Mouse (Mus musculus) liver, embryonic 14.5 days (tissue): Measurements from ENCODE around the gene Crygd. TPM values are rescaled to one million over a fixed set of nuclear protein-coding genes. Genes with fewer than 3 reads are reported as not detected.

Source experiments
- ATAC-seq: fragments of 200-750 bp; cut with Nextera tagmentation; 2 replicates; pipeline ENCODE4 v1.8.0; 2017; ENCODE audit warnings: moderate number of reproducible peaks, mild to moderate bottlenecking, moderate library complexity; ENCODE audit not compliant: insufficient read depth
- DNase-seq, 3 experiments: peaks; one replicate each; pipeline ENCODE4 v3.0.0-alpha.2; 2012 to 2013; ENCODE audit warnings: low read depth in 3 of 3, low spot score in 3 of 3
- H3K27ac ChIP-seq: fragments of 300-500 bp; sonication (generic); 2 replicates; pipeline ENCODE4 v1.5.1; 2014; ENCODE audit warnings: moderate library complexity, mild to moderate bottlenecking, control low read depth, inconsistent platforms
- H3K27me3 ChIP-seq: fragments of 300-500 bp; sonication (generic); 2 replicates; pipeline ENCODE4 v1.6.1; 2014; ENCODE audit warnings: mild to moderate bottlenecking, low read length, moderate library complexity; ENCODE audit not compliant: control insufficient read depth, insufficient read depth
- H3K36me3 ChIP-seq: fragments of 300-500 bp; sonication (generic); replicated peaks from 2 replicates; pipeline ENCODE4 v1.6.1; 2014; ENCODE audit warnings: low read depth; ENCODE audit not compliant: control insufficient read depth, insufficient read depth
- H3K4me1 ChIP-seq, 2 experiments: fragments of 200-500 bp in 1 of 2; fragments of 300-500 bp in 1 of 2; sonication (generic) in 1 of 2; replicated peaks; 2 replicates each; pipeline ENCODE4 v1.6.1; 2012 to 2014; ENCODE audit warnings: antibody characterized with exemption in 1 of 2, inconsistent platforms in 1 of 2, low read length in 1 of 2; ENCODE audit not compliant: control insufficient read depth in 2 of 2, insufficient read depth in 2 of 2
- H3K4me2 ChIP-seq: fragments of 300-500 bp; sonication (generic); 2 replicates; pipeline ENCODE4 v1.6.1; 2014; ENCODE audit warnings: low read depth, mild to moderate bottlenecking, control low read depth, moderate library complexity
- H3K4me3 ChIP-seq, 2 experiments: fragments of 200-500 bp in 1 of 2; fragments of 300-500 bp in 1 of 2; sonication (generic) in 1 of 2; 2 replicates each; pipeline ENCODE4 v1.5.1; 2012 to 2014; ENCODE audit warnings: low read depth in 2 of 2, low read length in 2 of 2, mild to moderate bottlenecking in 2 of 2, control low read depth in 1 of 2, inconsistent platforms in 1 of 2, moderate library complexity in 1 of 2; ENCODE audit not compliant: insufficient read depth in 1 of 2
- H3K9ac ChIP-seq: fragments of 300-500 bp; sonication (generic); replicated peaks from 2 replicates; pipeline ENCODE4 v1.6.1; 2014; ENCODE audit warnings: mild to moderate bottlenecking, control low read depth, moderate library complexity
- H3K9me3 ChIP-seq: fragments of 300-500 bp; sonication (generic); 2 replicates; pipeline ENCODE4 v1.6.1; 2016; ENCODE audit warnings: low read length, mixed read lengths; ENCODE audit not compliant: control insufficient read depth
- CTCF ChIP-seq: IDR thresholded peaks from 2 replicates; pipeline ENCODE4 v1.5.1; 2016; ENCODE audit warnings: antibody characterized with exemption, low read depth, control low read depth
- EP300 ChIP-seq: IDR thresholded peaks from 2 replicates; pipeline ENCODE4 v1.6.1; 2016; ENCODE audit warnings: antibody characterized with exemption, low read depth
- WGBS: fragments of 180-500 bp; shearing (Covaris S2); extraction: QIAGEN DNeasy Blood & Tissue Kit; methylation state at CpG from one replicate; pipeline ENCODE4 v1.1.7; 2014; ENCODE audit not compliant: insufficient replicate concordance; 5-methylcytosine and 5-hydroxymethylcytosine counted together
- polyA plus RNA-seq, 2 experiments: library from polyadenylated mRNA; depleted of rRNA in 1 of 2; stranded (reverse) in 1 of 2; unstranded in 1 of 2; fragments of >200 nt; fragmentation: Nextera tagmentation in 1 of 2; extraction: Ambion mirVana in 1 of 2; gene quantifications; 2 replicates each; pipeline versions ENCODE4 v1.2.1 to v1.2.3; 2012 to 2014

Gene Crygd
- polyA plus RNA-seq, 2 experiments: not detected

DNA sequence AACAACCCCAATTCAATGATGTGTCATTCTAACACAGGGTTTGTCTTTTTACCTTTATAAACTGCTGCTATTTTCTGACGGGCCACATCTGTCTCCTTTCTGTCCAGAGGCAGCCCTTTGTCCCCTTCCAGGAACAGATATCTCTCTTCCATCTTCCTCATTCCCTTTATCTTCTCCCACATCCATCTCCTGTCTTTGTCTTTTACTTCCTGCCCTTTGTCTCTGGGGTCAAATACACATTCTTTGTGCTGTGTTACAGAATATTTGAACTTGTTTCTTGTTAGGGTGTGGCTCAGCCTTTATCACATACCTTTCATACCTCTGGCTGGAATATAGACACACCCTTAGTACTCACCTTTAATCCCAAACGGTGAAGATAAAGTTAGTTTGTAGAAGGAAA, 25.7 kb downstream of the Crygd start:
- WGBS: 21% methylated on average over 2 of the region's 2 CpGs
- Histone ChIP-seq H3K36me3 (no peaks in the 10 kb centered on the region), H3K9ac (no peak overlapping the region)

DNA sequence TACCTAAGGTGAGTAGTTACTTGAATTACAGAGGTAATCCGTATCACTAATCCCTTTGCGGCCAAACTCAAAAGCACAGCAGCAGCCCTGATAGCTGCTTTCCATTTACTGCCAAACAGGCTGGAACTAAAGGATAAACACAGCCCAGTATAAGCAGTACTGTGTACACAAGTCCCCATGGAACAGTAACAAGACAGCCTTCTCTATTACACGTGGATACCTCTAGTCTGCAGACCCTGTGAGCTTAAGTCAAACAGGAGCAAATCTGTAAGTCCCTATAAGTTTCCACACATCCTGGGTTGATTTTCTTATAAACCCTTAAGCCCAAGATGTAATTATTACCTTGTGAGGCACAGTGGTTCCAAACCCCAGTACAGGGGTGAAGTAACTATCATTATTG, 27.7 kb downstream of the Crygd start:
- no peak overlapping the region for H3K9ac ChIP-seq

More for the DNA sequence above, 25.7 kb downstream of the Crygd start:
- Histone ChIP-seq H3K27me3 (no peaks in the 10 kb centered on the region), H3K4me3 (no peak overlapping the region), H3K4me2 (no peak overlapping the region), H3K4me1 (no peaks in the 10 kb centered on the region), H3K27ac (no peak overlapping the region), H3K9me3 (no peaks in the 10 kb centered on the region)
- DNase-seq (no peak), ATAC-seq (no peak)
- no peak for TF ChIP-seq CTCF
- TF ChIP-seq EP300: no peak

DNA sequence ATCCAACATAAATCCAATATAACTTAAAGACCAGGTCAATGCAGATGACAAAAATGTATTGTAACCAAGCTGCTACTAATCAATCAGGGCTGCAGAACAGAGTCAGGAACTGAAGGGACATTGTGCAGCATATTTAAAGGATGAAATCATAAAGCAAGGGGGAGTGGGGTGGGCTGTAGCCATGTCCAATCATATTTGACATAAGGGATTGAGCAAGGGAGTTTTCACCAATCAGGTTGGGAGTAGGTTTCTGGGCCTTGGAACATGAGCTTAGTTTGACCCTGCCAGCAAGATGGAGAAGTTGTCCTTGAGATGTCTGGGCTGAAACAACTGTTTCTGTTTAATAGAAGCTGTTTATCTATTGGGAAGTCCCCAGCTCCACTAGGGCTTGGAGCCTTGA, 30.6 kb downstream of the Crygd start, which contains the start of gene Akr1cl:
Gene Akr1cl (minus strand): TSS at position 119 of the 400 bp plus-strand sequence.
- H3K4me3 ChIP-seq: no peak within 1 kb of the TSS
- no peak within 1 kb of the TSS for H3K4me2 ChIP-seq
- no peaks in the 10 kb centered on the region for H3K4me1 ChIP-seq
- ATAC-seq: no peak
- H3K9ac ChIP-seq: no peak within 1 kb of the TSS
- no peaks in the 10 kb centered on the region for H3K27me3 ChIP-seq
- H3K27ac ChIP-seq: no peak within 1 kb of the TSS
- TF ChIP-seq CTCF: no peak
- no peak for TF ChIP-seq EP300
- H3K36me3 ChIP-seq: no peaks in the 10 kb centered on the region
- DNase-seq: no peak
- H3K9me3 ChIP-seq: no peaks in the 10 kb centered on the region

More for the DNA sequence above, 27.7 kb downstream of the Crygd start:
- DNase-seq: no peak
- no peak for ATAC-seq
- Histone ChIP-seq H3K4me3 (no peak overlapping the region), H3K27me3 (no peaks in the 10 kb centered on the region), H3K4me1 (no peaks in the 10 kb centered on the region), H3K9me3 (no peaks in the 10 kb centered on the region), H3K36me3 (no peaks in the 10 kb centered on the region), H3K4me2 (no peak overlapping the region), H3K27ac (no peak overlapping the region)
- 50% methylated on average over 3 of the region's 3 CpGs for WGBS
- TF ChIP-seq CTCF: no peak
- TF ChIP-seq EP300: no peak

DNA sequence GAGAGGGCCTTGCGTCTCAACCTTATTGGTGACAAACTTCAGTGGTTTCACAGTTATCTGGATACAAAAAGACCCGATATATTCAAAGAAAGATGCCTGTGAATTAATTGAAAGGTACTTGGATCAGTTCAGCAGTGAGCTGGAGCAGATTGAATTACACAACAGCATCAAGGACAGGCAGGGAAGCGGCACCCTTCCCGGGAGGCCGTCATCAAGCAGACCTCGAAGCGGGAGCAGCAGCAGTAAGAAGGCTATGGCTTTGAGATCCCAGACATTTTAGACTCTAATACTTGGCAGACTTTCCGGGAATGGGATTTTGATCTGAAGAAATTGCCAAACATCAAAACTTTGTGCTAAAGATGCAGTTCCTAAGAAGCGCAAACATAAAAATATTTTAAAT, 35.0 kb downstream of the Crygd start:
- Histone ChIP-seq H3K9me3 (no peaks in the 10 kb centered on the region), H3K27ac (no peak overlapping the region), H3K4me2 (no peak overlapping the region), H3K4me1 (no peaks in the 10 kb centered on the region), H3K9ac (no peak overlapping the region), H3K4me3 (no peak overlapping the region), H3K27me3 (no peaks in the 10 kb centered on the region), H3K36me3 (no peaks in the 10 kb centered on the region)
- TF ChIP-seq CTCF (no peak), EP300 (no peak)
- WGBS: 69% methylated on average over 9 of the region's 9 CpGs
- ATAC-seq (no peak), DNase-seq (no peak)

DNA sequence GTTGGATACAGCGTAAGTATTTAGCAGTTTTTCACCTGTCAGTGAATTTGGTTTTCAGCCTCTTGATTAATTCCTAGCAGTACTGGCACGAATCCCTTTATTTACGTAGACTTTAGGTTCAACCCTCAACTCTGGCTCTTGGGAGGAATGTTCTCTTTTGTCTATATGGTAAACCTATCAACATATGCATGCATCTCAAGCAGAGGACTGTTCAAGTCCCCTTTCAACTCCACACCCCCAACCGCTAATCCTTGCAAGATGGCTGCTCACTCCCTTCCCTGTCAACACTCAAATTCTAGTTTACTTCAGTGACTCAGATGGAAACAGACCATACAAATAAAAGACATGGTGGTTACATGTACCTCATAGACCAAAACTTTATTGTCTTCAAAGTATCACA, 50.5 kb downstream of the Crygd start:
- H3K36me3 ChIP-seq: no peaks in the 10 kb centered on the region

More for the DNA sequence above, 50.5 kb downstream of the Crygd start:
- Histone ChIP-seq H3K9me3 (no peaks in the 10 kb centered on the region), H3K4me3 (no peak overlapping the region), H3K4me1 (no peaks in the 10 kb centered on the region), H3K27me3 (no peaks in the 10 kb centered on the region), H3K27ac (no peak overlapping the region), H3K9ac (no peak overlapping the region), H3K4me2 (no peak overlapping the region)
- ATAC-seq (no peak), DNase-seq (no peak)
- TF ChIP-seq CTCF (no peak), EP300 (no peak)
- WGBS: 76% methylated on average over 4 of the region's 4 CpGs

Other genes with a start within 250 kb of the Crygd start
- 0.61 and 0.63 TPM in 2 replicates for gene Plekhm3, start 106.6 kb downstream of the Crygd start, polyA plus RNA-seq (2012; rRNA removed)
- 0.58 and 1.1 TPM in 2 replicates for gene Plekhm3, start 106.6 kb downstream of the Crygd start, polyA plus RNA-seq (2014; fragmentation: Nextera tagmentation; extraction: Ambion mirVana)
- gene Akr1cl, start 30.7 kb downstream of the Crygd start, polyA plus RNA-seq (2012; rRNA removed): 0.02 TPM in 1 of 2 replicates, not detected in the other
- not detected in 2 replicates for gene Akr1cl, start 30.7 kb downstream of the Crygd start, polyA plus RNA-seq (2014; fragmentation: Nextera tagmentation; extraction: Ambion mirVana)
- not detected in 2 replicates for gene Cryge, start 12.3 kb downstream of the Crygd start, polyA plus RNA-seq (2012; rRNA removed)
- gene Cryge, start 12.3 kb downstream of the Crygd start, polyA plus RNA-seq (2014; fragmentation: Nextera tagmentation; extraction: Ambion mirVana): not detected in 2 replicates
- not detected in 2 replicates for gene Crygc, start 10.2 kb upstream of the Crygd start, polyA plus RNA-seq (2012; rRNA removed)
- not detected in 2 replicates for gene Crygc, start 10.2 kb upstream of the Crygd start, polyA plus RNA-seq (2014; fragmentation: Nextera tagmentation; extraction: Ambion mirVana)
- gene Crygb, start 18.8 kb upstream of the Crygd start, polyA plus RNA-seq (2012; rRNA removed): not detected in 2 replicates
- gene Crygb, start 18.8 kb upstream of the Crygd start, polyA plus RNA-seq (2014; fragmentation: Nextera tagmentation; extraction: Ambion mirVana): not detected in 2 replicates
- gene Cryga, start 39.9 kb upstream of the Crygd start, polyA plus RNA-seq (2012; rRNA removed): not detected in 2 replicates
- not detected in 2 replicates for gene Cryga, start 39.9 kb upstream of the Crygd start, polyA plus RNA-seq (2014; fragmentation: Nextera tagmentation; extraction: Ambion mirVana)
- 0.08 TPM in 1 of 2 replicates, not detected in the other for gene Gm28845, start 56.1 kb upstream of the Crygd start, polyA plus RNA-seq (2012; rRNA removed)
- gene Gm28845, start 56.1 kb upstream of the Crygd start, polyA plus RNA-seq (2014; fragmentation: Nextera tagmentation; extraction: Ambion mirVana): not detected in 2 replicates
- gene D630023F18Rik, start 59.8 kb upstream of the Crygd start, polyA plus RNA-seq (2012; rRNA removed): 0.10 and 0.13 TPM in 2 replicates
- gene D630023F18Rik, start 59.8 kb upstream of the Crygd start, polyA plus RNA-seq (2014; fragmentation: Nextera tagmentation; extraction: Ambion mirVana): 0.08 and 0.18 TPM in 2 replicates
- 24.7 and 34.6 TPM in 2 replicates for gene Idh1, start 123.0 kb upstream of the Crygd start, polyA plus RNA-seq (2012; rRNA removed)
- 96.0 and 99.7 TPM in 2 replicates for gene Idh1, start 123.0 kb upstream of the Crygd start, polyA plus RNA-seq (2014; fragmentation: Nextera tagmentation; extraction: Ambion mirVana)
- 1.6 and 2.6 TPM in 2 replicates for gene Pikfyve, start 123.2 kb upstream of the Crygd start, polyA plus RNA-seq (2012; rRNA removed)
- gene Pikfyve, start 123.2 kb upstream of the Crygd start, polyA plus RNA-seq (2014; fragmentation: Nextera tagmentation; extraction: Ambion mirVana): 4.9 and 5.1 TPM in 2 replicates
- not detected in 2 replicates for gene Pth2r, start 218.6 kb upstream of the Crygd start, polyA plus RNA-seq (2012; rRNA removed)
- gene Pth2r, start 218.6 kb upstream of the Crygd start, polyA plus RNA-seq (2014; fragmentation: Nextera tagmentation; extraction: Ambion mirVana): 0.08 TPM in 1 of 2 replicates, not detected in the other